Comparison of ENCODE assay signal across 8 mouse cellular contexts in the genomic region with DNA sequence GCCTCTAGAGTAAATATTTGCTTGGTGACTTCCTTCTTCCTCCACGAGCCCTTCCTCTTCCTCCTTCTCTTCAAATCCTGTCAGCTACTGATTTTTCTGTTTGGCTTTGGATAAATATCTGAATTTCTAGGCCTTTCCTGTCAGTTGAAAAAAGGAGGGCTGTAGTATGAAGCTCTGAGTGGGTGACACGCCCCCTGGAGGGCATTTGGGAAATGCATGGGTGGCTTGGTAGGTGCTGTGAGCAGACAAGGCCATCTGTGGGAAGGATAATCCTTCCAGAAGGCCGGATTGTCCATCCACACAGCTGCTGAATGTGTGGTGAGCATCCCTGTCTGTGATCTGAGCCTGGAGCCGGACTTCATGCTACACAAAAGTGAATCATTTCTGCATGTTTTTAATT. TPM values are rescaled to one million over a fixed set of nuclear protein-coding genes. Genes with fewer than 3 reads are reported as not detected.
DNase-seq lines count a peak whose midpoint lies in the region; ATAC-seq and TF ChIP-seq lines count a peak whose summit lies in the region.

No protein-coding gene starts in this region.

- H3K27ac ChIP-seq in liver, embryonic 12.5 days: no peak overlapping the region
- H3K27ac ChIP-seq in midbrain, postnatal 0 days (ENCODE audit: low read depth, low read length): no peak overlapping the region

- peak; percentile 61 to 75 for DNase-seq in cerebellum, postnatal 14 days
- no peak for DNase-seq in cerebellum, adult 11-12 months
- peak; percentile 36 for DNase-seq in liver
- DNase-seq in adrenal gland, postnatal 10 days: peak; percentile 63
- peak; percentile 14 for DNase-seq in hindlimb bud, embryonic 11.5 days (ENCODE audit: extremely low spot score, low read depth, low spot score)
- DNase-seq in midbrain, postnatal 0 days (ENCODE audit: low spot score): no peak
- DNase-seq in Muller cell, postnatal 12 days (ENCODE audit: inconsistent ontology term): no peak

- H3K9ac ChIP-seq in liver, embryonic 12.5 days: no peak overlapping the region
- H3K9ac ChIP-seq in midbrain, postnatal 0 days (replicated peaks; ENCODE audit: low read length, poor library complexity, severe bottlenecking): no peak overlapping the region

- peak; percentile 68 for TF ChIP-seq CTCF in midbrain, postnatal 0 days (IDR thresholded peaks at IDR 0.05)

- no peaks in the 10 kb centered on the region for H3K9me3 ChIP-seq in liver, embryonic 12.5 days (replicated peaks)
- no peaks in the 10 kb centered on the region for H3K9me3 ChIP-seq in midbrain, postnatal 0 days (ENCODE audit: low read length)

- H3K36me3 ChIP-seq in liver, embryonic 12.5 days: no peaks in the 10 kb centered on the region
- H3K36me3 ChIP-seq in midbrain, postnatal 0 days (ENCODE audit: insufficient read depth, low read length): no peaks in the 10 kb centered on the region

- H3K4me1 ChIP-seq in liver, embryonic 12.5 days: 0 out of 2 replicates have a peak, but pooled peaks cover 3% of the 10 kb centered on the region
- H3K4me1 ChIP-seq in midbrain, postnatal 0 days (ENCODE audit: insufficient read depth, low read length): peaks cover 7% of the 10 kb centered on the region; the same call in 1 of the 2 replicates

- no peaks in the 10 kb centered on the region for H3K27me3 ChIP-seq in liver, embryonic 12.5 days (replicated peaks)
- H3K27me3 ChIP-seq in midbrain, postnatal 0 days (ENCODE audit: insufficient read depth, low read length): no peaks in the 10 kb centered on the region

- WGBS in liver, embryonic 12.5 days (ENCODE audit: insufficient replicate concordance): 21% methylated on average over 4 of the region's 4 CpGs
- WGBS in midbrain, postnatal 0 days: 47% methylated on average over 4 of the region's 4 CpGs

- H3K4me3 ChIP-seq in liver, embryonic 12.5 days: no peak overlapping the region
- no peak overlapping the region for H3K4me3 ChIP-seq in midbrain, postnatal 0 days (ENCODE audit: low read depth, low read length)

- no peak overlapping the region for H3K4me2 ChIP-seq in liver, embryonic 12.5 days
- no peak overlapping the region for H3K4me2 ChIP-seq in midbrain, postnatal 0 days (ENCODE audit: low read depth, low read length, poor library complexity, severe bottlenecking)

- ATAC-seq in liver, embryonic 12.5 days: no peak
- no peak for ATAC-seq in midbrain, postnatal 0 days (ENCODE audit: low FRiP score)

RNA-seq across cellular contexts. Expression of gene Arntl, which starts 48.8 kb away (rescaled TPM):
- 5.4 and 5.7 TPM in 2 replicates for polyA plus RNA-seq in liver, embryonic 12.5 days (2016; fragmentation: Nextera tagmentation; extraction: Ambion mirVana)
- total RNA-seq in adrenal gland, postnatal 10 days (2021): 10 to 100 TPM; 22.9 to 25.7 TPM
- 27.3 and 29.7 TPM in 2 replicates for total RNA-seq in midbrain, postnatal 0 days (2014; rRNA removed)
- 21.1 and 23.0 TPM in 2 replicates for polyA plus RNA-seq in midbrain, postnatal 0 days (2015; fragmentation: Nextera tagmentation; extraction: Ambion mirVana)

Comparison
In these comparisons a context has a peak if more than half of its experiments do, and no peak if none do; other contexts are left out.
1. DNase-seq: peak in cerebellum, postnatal 14 days (2 of 2), liver (single experiment), adrenal gland, postnatal 10 days (single experiment) and hindlimb bud, embryonic 11.5 days (single experiment); none in cerebellum, adult 11-12 months (single experiment), midbrain, postnatal 0 days (single experiment) and Muller cell, postnatal 12 days (single experiment).